Mouse (Mus musculus): ENCODE measurements around the gene Tlx3. TPM values are rescaled to one million over a fixed set of nuclear protein-coding genes. Genes with fewer than 3 reads are reported as not detected.

Gene Tlx3
- total RNA-seq, 2 experiments from 2014 or later: not detected

DNA sequence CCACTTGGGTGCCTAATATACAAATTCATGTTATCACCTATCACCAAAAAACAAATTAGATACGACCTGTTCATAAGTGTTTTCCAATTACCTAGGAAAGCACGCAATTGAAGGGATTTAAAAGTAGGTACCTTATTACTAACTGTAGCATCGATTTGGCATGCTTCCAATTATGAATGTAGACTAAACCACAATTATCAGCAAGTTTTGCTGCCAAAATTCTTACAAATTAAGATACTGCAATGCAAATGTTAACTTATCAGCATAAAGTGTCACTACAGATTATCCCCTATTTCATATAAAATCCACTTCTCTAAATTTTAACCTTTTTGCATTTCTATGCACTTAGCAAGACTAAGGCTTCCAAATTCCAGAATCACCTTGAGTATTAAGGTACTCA, 48.9 kb downstream of the Tlx3 start:
- Histone ChIP-seq H3K27ac (no peak overlapping the region), H3K4me3 (no peak overlapping the region)
- no peak for DNase-seq (ENCODE audit: low spot score in 2 of 2)
- TF ChIP-seq CTCF (conservative IDR thresholded peaks at IDR 0.05): no peak

- no peak for TF ChIP-seq CTCF (conservative IDR thresholded peaks at IDR 0.05)
- Histone ChIP-seq H3K4me3 (no peak overlapping the region), H3K27ac (no peak overlapping the region)
- no peak for DNase-seq (ENCODE audit: low spot score in 2 of 2)
Measured at GRCm38 (mm10) chr11:33152997-33153396, 50.4 kb downstream of the Tlx3 start.

DNA sequence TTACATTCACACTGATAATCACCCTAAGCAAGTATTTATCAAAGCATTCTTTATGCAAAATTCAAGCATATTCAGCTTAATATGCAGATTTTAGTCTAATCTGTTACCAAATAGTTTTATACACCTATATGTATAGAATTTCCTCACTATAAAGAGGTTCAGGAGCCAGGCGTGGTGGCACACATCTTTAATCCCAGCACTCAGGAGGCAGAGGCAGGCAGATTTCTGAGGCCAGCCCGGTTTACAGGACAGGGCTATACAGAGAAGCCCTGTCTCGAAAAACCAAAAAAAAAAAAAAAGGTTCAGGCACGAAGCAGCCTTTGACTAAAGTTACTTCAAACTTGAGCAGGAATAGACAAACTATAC, 51.6 kb downstream of the Tlx3 start:
- no peak for DNase-seq (ENCODE audit: low spot score in 2 of 2)
- no peak overlapping the region for H3K4me3 ChIP-seq
- no peak for TF ChIP-seq CTCF (conservative IDR thresholded peaks at IDR 0.05)
- H3K27ac ChIP-seq: no peak overlapping the region

DNA sequence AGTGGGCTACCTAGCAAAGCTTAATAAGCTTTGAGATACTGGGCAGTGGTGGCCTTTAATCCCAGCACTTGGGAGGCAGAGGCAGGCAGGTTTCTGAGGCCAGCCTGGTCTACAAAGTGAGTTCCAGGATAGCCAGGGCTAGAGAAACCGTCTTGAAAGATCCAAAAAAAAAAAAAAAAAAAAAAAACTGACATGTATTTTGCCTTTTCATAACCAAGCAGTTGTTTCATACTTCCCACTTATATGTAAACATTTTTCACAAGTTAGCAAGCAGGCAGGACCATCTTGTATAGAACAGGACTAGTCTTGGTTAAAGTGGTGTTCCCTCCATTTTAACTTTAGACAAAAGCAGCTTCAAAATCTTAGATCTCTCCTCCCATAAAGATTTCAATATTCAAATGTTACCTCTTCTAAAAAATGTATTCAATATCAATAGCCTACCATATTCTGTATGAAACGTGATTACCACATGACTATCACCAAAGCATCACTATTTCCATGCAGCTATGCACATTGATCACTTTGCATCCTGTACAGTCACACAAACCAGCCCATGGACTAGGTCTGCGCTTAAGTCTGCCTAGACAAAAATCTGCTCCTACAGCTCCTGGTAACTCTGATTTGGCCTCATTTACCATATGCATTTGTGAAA, 52.1 kb downstream of the Tlx3 start:
- no peak for TF ChIP-seq CTCF (conservative IDR thresholded peaks at IDR 0.05)
- no peak overlapping the region for H3K27ac ChIP-seq
- DNase-seq (ENCODE audit: low spot score in 2 of 2): no peak
- H3K4me3 ChIP-seq: no peak overlapping the region

Other genes starting within 250 kb of the Tlx3 start
- gene Fgf18, start 56.2 kb downstream of the Tlx3 start, total RNA-seq (2021): 1 to 10 TPM; 4.1 TPM
- 100 to 1,000 TPM; 183 to 184 TPM for gene Npm1, start 40.4 kb downstream of the Tlx3 start, total RNA-seq (2021)
- under 1 TPM in 1 of 2 experiments, not detected in 1; 0.38 TPM for gene Gm12117, start 73.1 kb upstream of the Tlx3 start, total RNA-seq (2021)

All from layer of hippocampus, adult 2 months (tissue).